Mouse (Mus musculus): ENCODE data around the gene Mknk2.

Gene Mknk2

GRCm38 (mm10) chr10:80695801-80696501 is 18.0 kb upstream of the Mknk2 start:
- TF ChIP-seq GATA4 (IDR thresholded peaks at IDR 0.05; ENCODE audit: insufficient replicate concordance, low read length): no peak

GRCm38 (mm10) chr10:80695186-80695585 is 17.3 kb upstream of the Mknk2 start:
- no peak for TF ChIP-seq GATA4 (IDR thresholded peaks at IDR 0.05; ENCODE audit: insufficient replicate concordance, low read length)

- TF ChIP-seq GATA4 (IDR thresholded peaks at IDR 0.05; ENCODE audit: insufficient replicate concordance, low read length): no peak
Measured at GRCm38 (mm10) chr10:80694159-80694938, 16.4 kb upstream of the Mknk2 start.

GRCm38 (mm10) chr10:80693401-80694045 is 15.6 kb upstream of the Mknk2 start:
- TF ChIP-seq GATA4 (IDR thresholded peaks at IDR 0.05; ENCODE audit: insufficient replicate concordance, low read length): no peak

GRCm38 (mm10) chr10:80692249-80693165 is 14.6 kb upstream of the Mknk2 start:
- no peak for TF ChIP-seq GATA4 (IDR thresholded peaks at IDR 0.05; ENCODE audit: insufficient replicate concordance, low read length)

GRCm38 (mm10) chr10:80687850-80688249 is 9.9 kb upstream of the Mknk2 start:
- TF ChIP-seq GATA4 (IDR thresholded peaks at IDR 0.05; ENCODE audit: insufficient replicate concordance, low read length): no peak

GRCm38 (mm10) chr10:80686617-80687016 is 8.7 kb upstream of the Mknk2 start:
- TF ChIP-seq GATA4 (IDR thresholded peaks at IDR 0.05; ENCODE audit: insufficient replicate concordance, low read length): no peak

- no peak for TF ChIP-seq GATA4 (IDR thresholded peaks at IDR 0.05; ENCODE audit: insufficient replicate concordance, low read length)
Measured at GRCm38 (mm10) chr10:80684984-80685383, 7.1 kb upstream of the Mknk2 start.

GRCm38 (mm10) chr10:80684214-80684613 is 6.3 kb upstream of the Mknk2 start:
- TF ChIP-seq GATA4 (IDR thresholded peaks at IDR 0.05; ENCODE audit: insufficient replicate concordance, low read length): no peak

GRCm38 (mm10) chr10:80683647-80684046 is 5.7 kb upstream of the Mknk2 start:
- TF ChIP-seq GATA4 (IDR thresholded peaks at IDR 0.05; ENCODE audit: insufficient replicate concordance, low read length): no peak

- TF ChIP-seq GATA4 (IDR thresholded peaks at IDR 0.05; ENCODE audit: insufficient replicate concordance, low read length): no peak
Measured at GRCm38 (mm10) chr10:80682003-80682402, 4.1 kb upstream of the Mknk2 start.

- no peak for TF ChIP-seq GATA4 (IDR thresholded peaks at IDR 0.05; ENCODE audit: insufficient replicate concordance, low read length)
Measured at GRCm38 (mm10) chr10:80680260-80680696, 2.4 kb upstream of the Mknk2 start.

GRCm38 (mm10) chr10:80679556-80680259 is 1.8 kb upstream of the Mknk2 start:
- no peak for TF ChIP-seq GATA4 (IDR thresholded peaks at IDR 0.05; ENCODE audit: insufficient replicate concordance, low read length)
